Mouse (Mus musculus): ENCODE data around the gene Rnaseh1. TPM values are rescaled to one million over a fixed set of nuclear protein-coding genes. Genes with fewer than 3 reads are reported as not detected.

Gene Rnaseh1
- polyA plus RNA-seq, 1 experiment from 2014 or later, result 21.5 TPM

GRCm38 (mm10) chr12:28617297-28617696 is 32.1 kb upstream of the Rnaseh1 start:
- no peaks in the 10 kb centered on the region for H3K9me3 ChIP-seq (ENCODE audit: low read length)
- H3K4me3 ChIP-seq (ENCODE audit: low read depth, low read length), result no peak overlapping the region
- TF ChIP-seq EP300 (IDR thresholded peaks at IDR 0.05) (no peak), CTCF (IDR thresholded peaks at IDR 0.05) (no peak)
- ATAC-seq, result no peak
- no peak overlapping the region for H3K9ac ChIP-seq (replicated peaks; ENCODE audit: low read depth)
- DNase-seq (ENCODE audit: low spot score), result no peak
- no peak overlapping the region for H3K4me2 ChIP-seq (replicated peaks; ENCODE audit: low read depth, low read length)
- no peaks in the 10 kb centered on the region for H3K27me3 ChIP-seq (replicated peaks; ENCODE audit: insufficient read depth, low read length)
- 49% methylated on average over 4 of the region's 4 CpGs for WGBS
- no peaks in the 10 kb centered on the region for H3K36me3 ChIP-seq (ENCODE audit: insufficient read depth, low read length)
- no peak overlapping the region for H3K27ac ChIP-seq (ENCODE audit: low read length)
- H3K4me1 ChIP-seq (ENCODE audit: insufficient read depth, low read depth, low read length), result no peaks in the 10 kb centered on the region

- no peak for TF ChIP-seq EP300 (IDR thresholded peaks at IDR 0.05)
- TF ChIP-seq CTCF (IDR thresholded peaks at IDR 0.05), result peak; percentile 29
- Histone ChIP-seq H3K9me3 (ENCODE audit: low read length) (no peaks in the 10 kb centered on the region), H3K4me3 (ENCODE audit: low read depth, low read length) (no peak overlapping the region), H3K27ac (ENCODE audit: low read length) (no peak overlapping the region), H3K4me1 (ENCODE audit: insufficient read depth, low read depth, low read length) (no peaks in the 10 kb centered on the region), H3K36me3 (ENCODE audit: insufficient read depth, low read length) (no peaks in the 10 kb centered on the region), H3K27me3 (replicated peaks; ENCODE audit: insufficient read depth, low read length) (no peaks in the 10 kb centered on the region), H3K4me2 (replicated peaks; ENCODE audit: low read depth, low read length) (no peak overlapping the region), H3K9ac (replicated peaks; ENCODE audit: low read depth) (no peak overlapping the region)
- ATAC-seq (no peak), DNase-seq (ENCODE audit: low spot score) (no peak)
- 5% methylated on average over 7 of the region's 7 CpGs for WGBS
Observed at GRCm38 (mm10) chr12:28621451-28622166, 27.8 kb upstream of the Rnaseh1 start.

GRCm38 (mm10) chr12:28622167-28622532 is 27.3 kb upstream of the Rnaseh1 start:
- no peak overlapping the region for H3K9ac ChIP-seq (replicated peaks; ENCODE audit: low read depth)
- H3K4me2 ChIP-seq (replicated peaks; ENCODE audit: low read depth, low read length), result no peak overlapping the region
- DNase-seq (ENCODE audit: low spot score), result no peak
- no peaks in the 10 kb centered on the region for H3K36me3 ChIP-seq (ENCODE audit: insufficient read depth, low read length)
- H3K27me3 ChIP-seq (replicated peaks; ENCODE audit: insufficient read depth, low read length), result no peaks in the 10 kb centered on the region
- no peak overlapping the region for H3K4me3 ChIP-seq (ENCODE audit: low read depth, low read length)
- H3K4me1 ChIP-seq (ENCODE audit: insufficient read depth, low read depth, low read length), result no peaks in the 10 kb centered on the region
- no peak overlapping the region for H3K27ac ChIP-seq (ENCODE audit: low read length)
- H3K9me3 ChIP-seq (ENCODE audit: low read length), result no peaks in the 10 kb centered on the region
- 21% methylated on average over 5 of the region's 5 CpGs for WGBS
- ATAC-seq, result no peak
- no peak for TF ChIP-seq EP300 (IDR thresholded peaks at IDR 0.05)

- WGBS, result 44% methylated on average over 1 of the region's 1 CpGs
- Histone ChIP-seq H3K9me3 (ENCODE audit: low read length) (no peaks in the 10 kb centered on the region), H3K4me2 (replicated peaks; ENCODE audit: low read depth, low read length) (no peak overlapping the region)
Observed at GRCm38 (mm10) chr12:28622641-28623040, 26.8 kb upstream of the Rnaseh1 start.

GRCm38 (mm10) chr12:28623195-28623594 is 26.2 kb upstream of the Rnaseh1 start, which contains the start of gene Colec11:
Gene Colec11, minus strand, starts transcription at chr12:28623377.
- H3K27me3 ChIP-seq (replicated peaks; ENCODE audit: insufficient read depth, low read length), result no peaks in the 10 kb centered on the region
- H3K4me2 ChIP-seq (replicated peaks; ENCODE audit: low read depth, low read length), result no peak within 1 kb of the TSS
- H3K9me3 ChIP-seq (ENCODE audit: low read length), result no peaks in the 10 kb centered on the region
- 23% methylated on average over 5 of the region's 5 CpGs for WGBS
- no peak within 1 kb of the TSS for H3K27ac ChIP-seq (ENCODE audit: low read length)
- TF ChIP-seq CTCF (IDR thresholded peaks at IDR 0.05) (no peak), EP300 (IDR thresholded peaks at IDR 0.05) (no peak)
- H3K9ac ChIP-seq (replicated peaks; ENCODE audit: low read depth), result no peak within 1 kb of the TSS
- DNase-seq (ENCODE audit: low spot score) (no peak), ATAC-seq (peak; percentile 38; the same call in 1 of the 2 replicates)
- H3K4me3 ChIP-seq (ENCODE audit: low read depth, low read length), result no peak within 1 kb of the TSS
- no peaks in the 10 kb centered on the region for H3K4me1 ChIP-seq (ENCODE audit: insufficient read depth, low read depth, low read length)
- no peaks in the 10 kb centered on the region for H3K36me3 ChIP-seq (ENCODE audit: insufficient read depth, low read length)

More at GRCm38 (mm10) chr12:28622641-28623040, 26.8 kb upstream of the Rnaseh1 start:
- Histone ChIP-seq H3K27me3 (replicated peaks; ENCODE audit: insufficient read depth, low read length) (no peaks in the 10 kb centered on the region), H3K36me3 (ENCODE audit: insufficient read depth, low read length) (no peaks in the 10 kb centered on the region), H3K4me3 (ENCODE audit: low read depth, low read length) (no peak overlapping the region), H3K4me1 (ENCODE audit: insufficient read depth, low read depth, low read length) (no peaks in the 10 kb centered on the region), H3K27ac (ENCODE audit: low read length) (no peak overlapping the region), H3K9ac (replicated peaks; ENCODE audit: low read depth) (no peak overlapping the region)
- TF ChIP-seq CTCF (IDR thresholded peaks at IDR 0.05) (no peak), EP300 (IDR thresholded peaks at IDR 0.05) (no peak)
- ATAC-seq, result no peak
- no peak for DNase-seq (ENCODE audit: low spot score)

- no peak for ATAC-seq
- no peaks in the 10 kb centered on the region for H3K9me3 ChIP-seq (ENCODE audit: low read length)
- 77% methylated on average over 2 of the region's 2 CpGs for WGBS
- H3K4me2 ChIP-seq (replicated peaks; ENCODE audit: low read depth, low read length), result no peak overlapping the region
- no peaks in the 10 kb centered on the region for H3K27me3 ChIP-seq (replicated peaks; ENCODE audit: insufficient read depth, low read length)
- H3K27ac ChIP-seq (ENCODE audit: low read length), result no peak overlapping the region
- H3K9ac ChIP-seq (replicated peaks; ENCODE audit: low read depth), result no peak overlapping the region
- no peaks in the 10 kb centered on the region for H3K4me1 ChIP-seq (ENCODE audit: insufficient read depth, low read depth, low read length)
- H3K36me3 ChIP-seq (ENCODE audit: insufficient read depth, low read length), result 0 out of 2 replicates have a peak, but pooled peaks cover 5% of the 10 kb centered on the region
- no peak for DNase-seq (ENCODE audit: low spot score)
- TF ChIP-seq EP300 (IDR thresholded peaks at IDR 0.05), result no peak
- no peak for TF ChIP-seq CTCF (IDR thresholded peaks at IDR 0.05)
- no peak overlapping the region for H3K4me3 ChIP-seq (ENCODE audit: low read depth, low read length)
Observed at GRCm38 (mm10) chr12:28624251-28624650, 25.2 kb upstream of the Rnaseh1 start.
